Mouse (Mus musculus) layer of hippocampus, adult 11-12 months (tissue): ENCODE measurements around the gene Pgs1.

Experiments used
- DNase-seq: peaks from one replicate; pipeline ENCODE4 v3.0.0; 2022; ENCODE audit warnings: low spot score

The Pgs1 gene

DNA sequence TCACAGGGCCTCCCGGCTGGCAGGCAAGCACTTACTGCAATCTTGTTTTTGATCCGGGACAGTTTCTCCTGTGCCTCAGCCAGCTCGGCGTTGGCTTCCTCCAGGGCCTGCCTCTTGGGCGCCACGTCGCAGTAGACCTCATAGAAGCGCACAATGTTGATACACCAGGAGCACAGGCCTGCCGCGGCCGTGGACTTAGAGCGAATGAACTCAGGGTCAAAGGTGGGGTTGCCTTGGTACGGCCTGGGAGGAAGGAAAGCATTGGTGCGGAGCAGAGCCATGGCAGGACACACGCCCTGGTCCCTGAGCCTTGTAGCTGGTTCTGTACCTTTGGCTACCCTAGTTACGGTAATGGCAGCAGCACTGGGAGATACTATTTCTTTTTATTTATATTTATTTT lies 64.1 kb downstream of the Pgs1 start:
- no peak for DNase-seq

DNA sequence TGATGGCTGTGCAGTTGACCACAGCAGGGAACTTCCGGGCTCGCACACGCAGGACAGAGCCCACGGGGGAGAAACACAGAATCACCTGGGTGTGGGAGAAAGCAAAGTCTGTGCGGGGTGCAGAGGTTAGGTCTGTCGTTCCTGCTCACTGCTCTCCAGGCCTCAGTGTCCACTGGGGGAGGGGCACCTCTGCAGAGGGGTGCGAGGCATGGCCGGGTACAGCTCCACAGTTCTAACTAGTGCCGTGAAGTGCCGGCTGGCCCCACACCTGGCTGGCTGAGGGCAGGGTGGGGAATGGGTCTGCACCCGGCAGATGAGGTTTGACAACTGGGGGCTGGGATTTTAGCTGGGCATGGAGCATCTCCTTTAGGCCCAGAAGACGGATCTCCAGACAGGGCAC lies 72.3 kb downstream of the Pgs1 start:
- DNase-seq: no peak

DNA sequence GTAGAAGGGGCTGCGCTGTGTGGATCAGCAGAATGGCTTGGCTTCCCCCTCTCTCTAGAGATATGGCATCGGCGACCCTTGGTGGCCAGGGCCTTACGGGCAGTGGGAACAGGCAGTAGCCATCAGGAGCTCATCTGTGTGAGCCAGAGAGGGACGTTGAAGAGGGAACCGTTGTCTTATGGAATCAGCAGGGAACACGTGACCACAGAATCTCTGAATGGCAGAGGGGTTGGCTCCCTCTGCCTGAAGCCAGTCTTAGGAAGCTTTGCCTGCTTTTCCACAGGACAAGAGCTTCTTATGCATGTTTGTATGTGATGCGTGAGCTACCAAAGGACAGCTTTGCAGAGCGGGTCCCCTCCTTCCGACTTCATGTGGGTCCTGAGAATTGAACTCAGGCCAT lies 72.8 kb downstream of the Pgs1 start:
- DNase-seq: no peak

DNA sequence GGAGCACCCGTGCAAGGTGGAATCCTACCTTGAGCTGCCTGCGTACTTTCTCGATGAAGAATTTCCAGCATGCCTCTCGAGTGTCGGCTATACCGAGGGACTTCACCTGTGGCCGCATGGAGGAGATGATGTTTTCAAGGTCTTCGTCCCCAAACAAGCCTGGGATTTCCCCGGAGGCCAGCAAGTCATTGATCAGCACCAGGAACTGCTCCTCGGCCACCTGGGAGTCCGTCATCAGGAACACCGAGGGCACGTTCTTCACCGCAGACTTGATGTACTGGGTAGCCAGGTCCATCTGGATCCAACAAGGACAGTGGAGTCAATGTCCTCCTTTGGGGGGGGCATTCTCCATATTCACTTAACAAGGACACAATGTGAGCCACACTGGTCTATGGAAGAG lies 73.9 kb downstream of the Pgs1 start:
- no peak for DNase-seq

DNA sequence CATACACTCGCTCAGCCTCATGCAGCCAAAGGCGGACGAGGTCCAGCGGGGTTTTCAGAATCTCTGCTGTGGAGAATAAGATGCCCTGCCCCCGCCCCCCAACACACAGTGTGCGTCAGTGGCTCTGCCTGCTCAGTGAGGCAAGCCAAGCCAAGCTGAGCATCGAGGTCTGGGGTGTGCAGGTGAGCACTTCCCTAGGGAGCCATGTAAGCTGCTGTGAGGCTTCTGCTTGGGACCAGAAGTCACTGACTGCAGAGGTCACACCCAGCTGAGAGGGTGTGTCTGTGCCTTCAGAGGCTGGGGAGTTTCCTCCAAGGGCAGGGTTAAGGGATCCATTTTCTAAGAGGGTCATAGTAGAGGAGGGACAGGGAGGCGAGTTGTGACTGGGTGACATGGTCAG lies 81.5 kb downstream of the Pgs1 start:
- DNase-seq: no peak

DNA sequence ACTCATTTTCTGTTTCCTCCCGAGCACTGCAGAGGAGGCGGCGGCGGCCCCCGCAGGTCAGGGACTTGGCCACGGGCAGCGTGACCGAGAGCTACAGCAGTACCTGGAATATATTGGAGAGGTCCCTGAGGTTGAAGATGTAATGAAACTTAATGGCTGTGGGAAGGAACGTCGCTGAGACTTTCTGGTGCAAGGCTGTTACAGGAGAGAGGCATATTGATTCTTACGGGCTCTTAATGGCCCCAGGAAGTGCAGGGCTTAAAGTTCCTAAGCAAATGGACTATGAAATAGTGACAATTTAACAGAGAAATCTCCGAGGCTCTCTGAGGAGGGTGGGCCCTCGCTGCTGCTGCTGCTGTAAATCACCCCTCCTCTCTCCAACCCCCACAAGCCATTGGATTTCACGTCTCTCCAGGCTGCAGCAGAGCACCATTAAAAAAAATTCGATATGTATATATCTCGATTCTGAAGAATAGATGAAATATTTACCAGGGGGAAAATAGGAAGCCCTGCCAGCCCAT lies 82.8 kb downstream of the Pgs1 start:
- no peak for DNase-seq

GRCm38 (mm10) chr11:118071227-118071912 lies 85.3 kb downstream of the Pgs1 start:
- no peak for DNase-seq
